Mouse (Mus musculus) heart, postnatal 14 days (tissue): Measurements from ENCODE around the gene Brd7. TPM values are rescaled to one million over a fixed set of nuclear protein-coding genes. Genes with fewer than 3 reads are reported as not detected.

Experiments
- DNase-seq, 2 experiments: peaks; one replicate each; pipeline ENCODE4 v3.0.0; 2021 to 2022
- intact Hi-C: fragments of 180-260 bp; cut with DNase I; formaldehyde crosslinking; loops from one replicate; pipeline ENCODE4 v1.15.1; 2025
- total RNA-seq, 2 experiments: library from RNA; stranded (reverse); gene quantifications; 2 replicates each; pipeline ENCODE4 v1.2.3; 2021

The Brd7 gene
- total RNA-seq, 2 experiments from 2014 or later, result 70.1 to 70.2 TPM

DNA sequence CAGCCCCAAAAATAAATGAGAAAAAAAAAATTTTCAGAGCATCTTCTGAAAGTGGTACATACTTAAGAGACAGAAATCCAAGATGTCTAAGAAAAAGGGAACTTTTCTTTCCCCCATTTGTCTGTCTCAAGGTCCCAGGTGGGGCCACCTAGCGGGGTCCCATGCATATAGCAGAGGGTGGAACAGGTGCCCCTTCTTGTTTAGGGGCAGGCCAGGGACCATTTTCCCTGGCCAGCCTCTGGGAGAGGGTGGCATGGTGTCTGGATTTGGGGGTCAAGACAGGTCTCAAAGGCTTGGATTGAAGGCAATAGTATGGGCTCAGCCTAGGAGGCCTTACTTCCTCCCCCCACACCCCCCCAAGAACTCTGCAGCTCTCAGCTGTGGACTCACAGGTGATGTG lies 72.1 kb downstream of the Brd7 start:
- no peak for DNase-seq
- intact Hi-C loops, result no loop called here

DNA sequence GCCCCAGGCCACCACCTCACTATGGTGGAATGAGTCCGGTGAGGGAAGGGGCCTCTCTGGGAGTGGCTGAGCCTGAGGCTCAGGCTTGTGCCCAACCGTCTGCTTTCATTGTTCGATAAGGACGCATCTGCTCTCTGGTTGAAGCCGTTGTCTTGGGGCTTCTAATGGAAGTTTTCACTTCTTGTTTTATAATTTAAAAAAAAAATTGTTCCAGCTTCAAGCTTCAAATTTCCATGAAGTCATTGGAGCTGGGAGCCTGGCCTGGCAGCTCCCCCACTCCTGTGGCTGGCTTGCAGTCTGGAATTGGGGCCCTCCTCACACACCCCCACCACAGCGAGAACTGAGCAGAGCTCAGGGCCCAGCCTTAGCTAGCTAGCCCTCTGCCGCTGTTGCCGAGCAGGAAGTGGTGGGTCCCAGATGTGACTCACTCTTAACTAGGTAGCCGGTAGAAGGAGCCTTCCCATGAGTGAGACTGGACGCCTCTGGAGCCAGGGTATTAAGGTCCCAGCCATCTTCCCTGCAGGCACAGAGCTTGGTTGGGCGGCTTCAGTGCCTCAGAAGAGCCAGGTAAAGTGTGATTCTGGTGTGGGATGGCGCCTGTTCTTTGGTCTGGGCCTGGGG lies 73.3 kb downstream of the Brd7 start:
- intact Hi-C loops, result no loop called here
- DNase-seq, result peak; percentile 51 to 63

DNA sequence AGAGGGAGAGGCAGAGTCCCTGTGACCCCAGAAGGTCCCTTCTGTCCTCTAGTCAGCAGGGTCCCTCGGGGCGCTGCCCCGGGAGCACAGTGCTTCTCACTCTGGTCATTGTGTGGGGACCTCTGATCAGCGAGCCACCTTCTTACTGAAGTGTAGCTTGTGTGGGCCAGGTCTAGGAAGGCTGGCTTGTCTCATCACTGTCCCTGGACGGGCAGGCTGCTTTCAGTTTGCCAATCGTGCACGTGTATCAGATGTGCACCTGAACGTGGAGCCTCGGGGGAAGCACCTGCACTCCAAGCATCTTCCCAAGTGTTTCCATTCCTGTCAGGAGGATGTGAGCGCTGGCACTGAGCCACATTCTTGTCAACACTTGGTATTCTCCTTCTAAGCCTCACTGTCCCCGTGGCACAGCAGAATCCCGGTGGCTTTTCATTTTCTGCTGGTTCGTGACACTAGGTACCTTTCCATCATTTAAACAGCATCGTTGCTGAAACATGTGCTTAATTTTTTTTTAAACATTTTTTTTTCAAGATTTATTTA lies 75.5 kb downstream of the Brd7 start:
- intact Hi-C loops, result no loop called here
- DNase-seq, result no peak

DNA sequence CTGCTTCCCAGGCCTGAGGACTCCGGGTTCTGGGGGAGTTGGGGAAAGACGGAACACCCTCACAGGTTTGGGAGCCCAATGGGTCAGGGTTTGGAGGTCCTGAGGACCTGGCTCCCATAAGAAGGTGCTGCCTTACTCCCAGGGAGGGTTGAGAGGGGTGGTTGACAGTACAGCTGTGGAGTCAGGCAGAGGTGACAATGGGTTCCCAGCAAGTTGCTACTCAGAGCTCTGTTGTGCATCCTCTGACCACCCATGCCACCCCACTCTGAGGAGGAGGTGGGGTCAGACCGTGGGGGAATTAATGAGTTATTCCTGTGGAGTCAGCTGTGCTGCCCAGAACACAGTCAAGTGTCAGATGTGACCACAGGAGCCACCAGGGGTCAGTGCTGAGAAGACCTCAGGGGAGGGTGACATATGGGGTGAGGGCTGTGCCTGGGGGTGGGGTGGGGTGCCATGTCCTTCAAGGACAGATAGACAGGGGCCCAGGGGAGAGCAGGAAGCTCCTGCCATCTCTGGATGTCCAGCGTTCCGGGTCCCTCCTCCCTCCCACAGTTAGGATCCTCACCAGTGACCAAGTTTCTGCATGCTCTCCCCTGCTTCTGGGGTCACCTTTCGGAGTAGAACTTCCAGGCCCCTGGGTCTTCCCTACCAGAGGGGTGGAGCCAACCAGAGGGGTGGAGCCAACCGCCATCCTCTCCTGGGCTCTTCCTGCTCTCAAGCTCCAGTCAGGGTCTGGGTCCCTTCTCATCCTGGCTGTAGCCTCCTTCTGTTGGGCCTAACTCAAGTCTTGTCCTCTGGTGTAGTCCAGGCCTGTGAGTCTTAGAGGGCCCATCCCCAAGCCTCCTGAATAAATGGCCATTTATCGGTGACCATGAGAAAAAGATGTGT lies 76.3 kb downstream of the Brd7 start:
- peak; percentile 32 to 52 for DNase-seq
- intact Hi-C loops, result no loop called here

DNA sequence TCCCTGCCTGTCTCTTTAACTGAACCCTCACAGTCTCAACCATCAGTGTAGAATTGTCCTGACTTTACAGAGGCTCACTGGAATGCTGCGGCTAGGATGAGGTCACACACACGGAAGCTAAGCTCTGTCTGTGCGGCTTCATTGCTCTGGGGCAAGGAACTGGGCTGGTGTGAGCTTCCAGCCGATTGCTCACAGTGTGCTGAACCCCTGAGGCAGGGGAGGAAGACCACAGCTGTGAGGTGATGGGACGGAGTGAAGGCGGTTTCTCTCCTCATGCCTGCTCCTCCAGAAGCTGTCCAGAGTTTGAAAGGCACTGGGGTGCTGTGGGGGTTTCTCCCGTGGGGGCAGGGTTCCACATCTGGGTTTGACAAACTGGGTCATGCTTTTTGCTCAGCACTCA lies 77.3 kb downstream of the Brd7 start:
- peak in 1 of 2 experiments; percentile 37 for DNase-seq
- intact Hi-C loops, result no loop called here

DNA sequence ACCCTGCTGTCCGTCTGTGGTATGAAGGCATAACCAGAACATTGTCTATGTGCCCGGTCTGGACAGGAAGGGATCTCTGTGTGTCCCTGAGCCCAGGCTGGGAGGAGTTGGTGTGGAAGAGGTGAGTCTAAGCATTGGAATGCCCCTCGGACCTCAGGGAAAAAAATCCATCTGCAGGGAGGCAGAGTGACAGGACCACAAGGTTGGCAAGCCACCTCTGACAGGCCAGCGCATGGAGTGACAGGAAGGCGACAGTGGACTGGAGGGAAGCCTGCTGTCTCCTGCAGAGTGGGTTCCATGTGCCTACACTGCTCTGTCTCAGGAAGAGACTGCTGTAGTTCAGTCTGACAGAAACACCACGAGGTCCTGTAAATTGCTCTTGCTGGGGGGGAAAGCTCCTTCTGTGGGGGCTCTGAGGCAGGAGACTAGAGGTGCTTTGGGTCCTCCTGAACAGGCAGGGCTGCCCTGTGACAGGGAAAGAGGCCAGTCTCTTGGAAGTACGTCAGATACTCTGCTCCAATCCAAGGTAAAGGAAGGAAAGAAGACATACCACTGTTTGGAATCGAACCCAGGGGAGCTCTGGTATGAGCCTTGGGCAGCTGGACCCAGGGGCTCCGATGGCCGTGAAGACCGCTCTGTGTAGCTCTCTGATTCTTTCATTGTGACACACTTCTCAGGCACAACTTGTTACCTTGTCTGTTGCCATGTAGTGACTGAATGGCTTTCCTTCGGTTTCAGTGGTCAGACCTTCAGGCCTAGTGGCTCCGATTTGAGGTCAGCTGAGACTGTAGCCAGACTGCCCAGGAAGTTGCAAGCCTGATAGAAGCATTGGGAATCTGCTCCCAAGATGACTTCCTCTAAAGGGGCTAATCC lies 78.5 kb downstream of the Brd7 start:
- intact Hi-C loops, result no loop called here
- DNase-seq, result no peak

DNA sequence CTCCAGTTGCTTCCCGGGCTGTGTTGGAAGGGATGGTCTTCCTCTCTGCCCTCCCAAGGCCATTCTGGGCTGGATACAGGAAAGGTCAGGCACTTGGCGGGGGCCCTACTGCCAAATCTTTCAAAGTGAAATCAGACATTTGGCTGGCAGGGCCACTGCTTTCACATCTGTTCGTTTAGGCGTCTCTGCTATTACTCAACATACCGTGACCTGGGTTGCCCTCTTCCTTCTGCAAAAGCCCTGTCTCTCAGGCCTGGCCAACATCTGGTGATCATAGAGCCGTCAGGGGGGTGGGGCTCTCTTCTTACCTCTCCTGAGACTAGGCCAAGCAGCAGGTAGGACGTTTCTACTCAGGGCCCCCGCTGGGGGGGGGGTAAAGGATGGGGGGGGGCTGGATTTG lies 79.3 kb downstream of the Brd7 start:
- DNase-seq, result peak; percentile 79 to 83
- intact Hi-C loops, result no loop called here

Other genes starting within 250 kb of the Brd7 start
- 10 to 100 TPM; 31.4 to 32.8 TPM for gene Cnep1r1, start 243.4 kb downstream of the Brd7 start, total RNA-seq
- 10 to 100 TPM; 20.0 to 20.8 TPM for gene Heatr3, start 224.3 kb downstream of the Brd7 start, total RNA-seq
- gene Tent4b, start 163.0 kb downstream of the Brd7 start, total RNA-seq, result 10 to 100 TPM; 17.6 to 17.8 TPM
- 1 to 10 TPM; 7.5 to 9.8 TPM for gene Adcy7, start 89.8 kb downstream of the Brd7 start, total RNA-seq
- gene Nkd1, start 159.2 kb upstream of the Brd7 start, total RNA-seq, result 1 to 10 TPM; 3.0 to 3.3 TPM